Mouse (Mus musculus) layer of hippocampus, adult 2 months (tissue): ENCODE measurements around the gene Mtmr1. TPM values are rescaled to one million over a fixed set of nuclear protein-coding genes. Genes with fewer than 3 reads are reported as not detected.
"Not testable (repeated sequence)": the region's sequence is repeated elsewhere in the genome, so short reads cannot be mapped to it uniquely, and the experiment has no call there.

Experiments
- DNase-seq, 2 experiments: peaks; one replicate each; pipeline ENCODE4 v3.0.0; 2022; ENCODE audit warnings: low spot score in 2 of 2
- H3K27ac ChIP-seq: fragments of 200-600 bp; 2 replicates; pipeline ENCODE4 v1.8.1; 2022
- H3K4me3 ChIP-seq: fragments of 200-600 bp; 2 replicates; pipeline ENCODE4 v1.8.1; 2022; ENCODE audit warnings: mild to moderate bottlenecking
- CTCF ChIP-seq: fragments of 200-600 bp; conservative IDR thresholded peaks from 2 replicates; pipeline ENCODE4 v1.8.1; 2022; ENCODE audit warnings: antibody characterized with exemption, mild to moderate bottlenecking, moderate library complexity
- long read RNA-seq, 2 experiments: library from polyadenylated mRNA; stranded (forward); transcript quantifications; one replicate each; pipeline ENCODE4 v2.0.0; 2021; ENCODE audit warnings: borderline mapping rate in 2 of 2
- total RNA-seq, 2 experiments: library from RNA; stranded (reverse); gene quantifications; 2 replicates each; pipeline ENCODE4 v1.2.3; 2021

Gene Mtmr1
- total RNA-seq: 10 to 100 TPM; 52.0 to 54.1 TPM
- long read RNA-seq, experiment 1, partial matches to known transcripts: 3 of 37 reads
- long read RNA-seq, experiment 1, other reads (novel, unspliced or antisense): 34 of 37 reads
- long read RNA-seq, experiment 2, partial matches to known transcripts: 2 of 52 reads
- long read RNA-seq, experiment 2, other reads (novel, unspliced or antisense): 50 of 52 reads

DNA sequence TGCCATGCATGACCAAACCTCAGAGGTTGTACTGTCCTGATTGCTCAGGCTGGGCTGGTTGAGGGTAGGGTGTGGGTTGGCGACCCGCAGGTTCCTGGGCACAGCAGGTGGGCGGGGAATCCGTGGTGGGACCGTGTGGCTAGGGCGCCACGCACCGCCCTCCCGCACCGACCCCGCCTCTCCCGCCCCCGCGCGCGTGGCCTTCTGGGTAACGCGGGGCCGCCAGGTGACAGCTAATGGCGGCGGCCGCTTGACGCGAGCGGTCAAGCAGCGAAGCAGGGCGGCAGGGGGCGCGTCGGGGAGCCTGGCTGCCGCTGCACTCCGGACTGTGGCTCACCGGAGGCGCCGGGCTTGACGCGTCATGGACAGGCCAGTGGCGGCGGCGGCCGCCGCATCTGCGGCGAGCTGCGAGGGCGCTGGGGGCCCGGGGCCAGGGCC, at the start of gene Mtmr1:
Mtmr1 (plus strand) TSS at position 207 of the 438 bp plus-strand sequence.
- peak; percentile 56 for TF ChIP-seq CTCF
- H3K27ac ChIP-seq: peak within 1 kb of the TSS; percentile 96
- H3K4me3 ChIP-seq: peak within 1 kb of the TSS; percentile 67
- DNase-seq: peak; percentile 63 to 78

DNA sequence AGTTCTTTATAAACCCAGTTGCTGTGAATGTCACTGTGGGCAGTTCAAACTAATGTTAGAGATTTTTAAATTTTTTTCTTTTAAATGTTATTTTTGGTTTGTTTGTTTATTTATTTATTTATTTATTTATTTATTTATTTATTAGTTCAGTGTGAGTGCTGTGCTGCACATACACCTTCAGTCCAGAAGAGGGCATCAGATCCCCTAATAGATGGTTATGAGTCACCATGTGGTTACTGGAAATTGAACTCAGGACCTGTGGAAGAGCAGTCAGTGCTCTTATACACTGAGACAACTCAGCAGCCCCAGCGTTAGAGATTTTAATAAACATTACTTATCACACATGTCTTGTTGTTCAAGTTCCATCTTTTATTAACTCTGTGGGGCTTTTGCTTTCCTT, 12.5 kb upstream of the Mtmr1 start:
- H3K27ac ChIP-seq: no peak overlapping the region
- DNase-seq: no peak
- TF ChIP-seq CTCF: peak; percentile 71
- no peak overlapping the region for H3K4me3 ChIP-seq

DNA sequence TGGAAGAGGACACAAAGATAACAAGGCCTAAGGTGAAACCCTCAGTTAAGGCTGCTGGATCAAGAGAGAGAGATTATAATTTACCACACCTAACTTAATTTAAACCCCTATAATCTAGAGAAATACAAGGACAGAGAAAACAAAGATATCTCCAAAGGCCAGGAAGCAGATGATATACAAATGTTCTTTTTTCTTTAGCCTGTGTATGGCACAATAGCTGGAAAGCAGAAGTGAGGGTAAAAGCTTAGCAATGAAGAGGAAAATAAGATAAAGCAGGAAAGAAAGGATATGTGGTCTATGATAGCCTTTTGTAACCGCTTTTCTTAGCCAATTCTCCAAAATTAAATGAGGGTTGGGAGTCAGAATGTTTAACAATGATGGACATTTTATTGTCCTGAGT, 9.2 kb upstream of the Mtmr1 start:
- no peak for DNase-seq
- no peak overlapping the region for H3K27ac ChIP-seq
- H3K4me3 ChIP-seq: no peak overlapping the region
- no peak for TF ChIP-seq CTCF

DNA sequence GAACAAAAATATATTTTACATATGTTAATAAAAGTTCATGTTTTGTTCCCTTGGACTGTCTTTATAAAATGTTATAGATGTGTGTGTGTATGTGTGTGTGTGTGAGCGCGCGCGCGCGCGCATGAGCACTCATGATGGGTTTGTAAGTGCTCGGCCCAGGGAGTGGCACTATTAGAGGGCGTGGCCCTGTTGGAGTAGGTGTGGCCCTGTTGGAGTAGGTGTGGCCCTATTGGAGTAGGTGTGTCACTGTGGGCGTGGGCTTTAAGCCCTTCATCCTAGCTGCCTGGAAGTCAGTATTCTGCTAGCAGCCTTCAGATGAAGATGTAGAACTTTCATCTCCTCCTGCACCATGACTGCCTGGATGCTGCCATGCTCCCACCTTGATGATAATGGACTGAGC, 2.8 kb upstream of the Mtmr1 start:
- not testable (repeated sequence) for DNase-seq, H3K27ac ChIP-seq, H3K4me3 ChIP-seq

DNA sequence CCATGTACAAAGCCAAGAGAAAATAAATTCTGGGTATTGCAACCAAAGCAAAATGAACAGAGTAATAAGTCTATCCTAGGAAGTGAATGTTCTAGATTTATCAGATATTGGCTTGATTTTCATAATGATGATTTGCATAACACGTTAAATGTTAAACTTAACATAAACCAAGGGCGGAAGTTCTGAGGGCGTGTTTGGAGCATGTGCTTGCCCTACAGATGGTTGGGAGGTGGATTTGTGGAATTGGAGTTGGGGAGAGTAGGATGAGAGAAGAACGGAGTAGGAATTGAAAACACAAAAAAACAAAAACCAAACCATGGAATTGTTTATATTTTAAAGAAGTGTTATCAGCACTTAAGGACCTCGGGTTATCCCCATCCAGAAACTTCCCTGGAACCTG, 498 bp upstream of the Mtmr1 start:
- H3K4me3 ChIP-seq: peak overlapping the region; percentile 67
- H3K27ac ChIP-seq: peak overlapping the region; percentile 96
- DNase-seq: peak; percentile 36 to 66
- TF ChIP-seq CTCF: no peak

DNA sequence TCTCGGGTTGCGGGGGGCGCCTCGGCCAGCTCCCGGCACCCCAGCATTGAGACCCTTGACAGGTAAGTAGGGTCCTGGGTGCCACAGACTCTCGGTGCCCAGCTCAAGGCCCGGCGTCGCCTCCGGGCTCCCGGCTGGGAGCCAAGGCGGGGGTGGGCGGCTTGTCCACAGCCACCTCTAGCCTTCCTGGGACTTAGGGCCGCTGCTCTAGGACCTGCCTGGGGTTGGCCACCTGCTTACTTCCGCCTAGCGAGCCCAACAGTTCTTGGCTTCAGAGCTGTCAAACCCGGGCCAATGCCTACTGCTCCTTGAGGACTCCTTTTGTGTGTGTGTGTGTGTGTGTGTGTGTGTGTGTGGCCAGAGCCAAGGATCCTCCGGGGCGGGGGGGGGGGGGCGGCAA, 451 bp downstream of the Mtmr1 start:
- DNase-seq: no peak
- Histone ChIP-seq H3K4me3 (peak overlapping the region; percentile 67), H3K27ac (peak overlapping the region; percentile 96)
- no peak for TF ChIP-seq CTCF

DNA sequence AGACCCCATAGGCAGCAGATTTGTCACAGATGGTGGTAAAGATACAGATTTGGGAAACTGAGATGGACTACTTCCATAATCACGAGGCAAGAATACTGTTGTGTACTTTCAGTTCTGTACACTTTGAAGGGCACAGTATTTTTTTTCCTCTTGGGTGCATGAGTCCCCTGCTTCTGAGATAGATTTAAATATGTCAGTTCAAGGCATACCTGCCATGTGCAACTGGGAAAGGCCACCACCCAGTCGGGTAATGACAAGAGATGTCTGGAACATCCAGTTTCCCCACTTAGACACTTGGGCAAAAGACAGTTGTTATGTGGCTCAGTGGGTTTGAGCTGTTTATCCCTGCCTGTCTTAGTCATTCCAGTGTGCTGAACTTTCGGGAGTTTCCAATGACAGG, 950 bp downstream of the Mtmr1 start:
- peak overlapping the region; percentile 48; the same call in 1 of the 2 replicates for H3K27ac ChIP-seq
- DNase-seq: no peak
- H3K4me3 ChIP-seq: peak overlapping the region; percentile 67
- no peak for TF ChIP-seq CTCF

DNA sequence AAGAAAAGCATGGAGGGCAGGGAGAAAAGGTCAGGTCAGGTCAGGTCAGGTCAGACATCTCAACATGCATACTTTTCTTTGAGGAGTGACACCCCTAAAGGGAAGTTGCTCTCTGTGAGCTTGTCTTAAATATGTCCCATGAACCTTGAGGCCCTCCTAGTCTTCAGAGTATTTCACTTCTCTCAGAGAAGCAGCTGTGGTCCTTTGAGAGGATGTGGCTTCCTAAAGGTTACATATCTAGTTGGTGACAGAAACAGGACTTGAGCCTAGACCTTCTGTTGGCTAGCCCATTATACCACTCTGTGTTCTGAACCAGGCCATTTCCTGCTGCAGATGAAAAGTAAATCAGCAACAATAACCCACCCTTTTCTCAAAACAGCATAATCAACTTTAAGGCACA, 2.4 kb downstream of the Mtmr1 start:
- no peak overlapping the region for H3K4me3 ChIP-seq
- TF ChIP-seq CTCF: no peak
- no peak for DNase-seq
- no peak overlapping the region for H3K27ac ChIP-seq

DNA sequence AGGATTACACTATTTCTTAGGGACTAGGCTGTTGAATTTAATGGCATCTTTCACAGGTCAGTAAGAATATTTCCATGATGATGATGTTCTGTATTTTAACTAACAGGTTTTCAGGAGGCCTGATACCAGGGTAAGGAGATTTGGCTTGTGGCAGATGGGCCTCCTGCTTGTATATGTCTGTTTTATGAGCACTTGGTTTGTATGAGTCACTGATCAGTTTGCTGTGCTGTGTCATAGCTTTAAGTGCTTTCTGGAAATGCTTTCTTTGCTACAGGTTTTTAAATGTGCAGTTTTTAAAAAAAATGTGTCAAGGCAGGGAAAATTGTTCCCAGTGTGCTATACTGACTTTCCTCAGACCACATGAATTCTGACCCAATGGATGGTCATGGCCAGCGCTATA, 12.2 kb downstream of the Mtmr1 start:
- Histone ChIP-seq H3K27ac (no peak overlapping the region; the same call in 1 of the 2 replicates), H3K4me3 (no peak overlapping the region)
- DNase-seq: peak in 1 of 2 experiments; percentile 28
- no peak for TF ChIP-seq CTCF

DNA sequence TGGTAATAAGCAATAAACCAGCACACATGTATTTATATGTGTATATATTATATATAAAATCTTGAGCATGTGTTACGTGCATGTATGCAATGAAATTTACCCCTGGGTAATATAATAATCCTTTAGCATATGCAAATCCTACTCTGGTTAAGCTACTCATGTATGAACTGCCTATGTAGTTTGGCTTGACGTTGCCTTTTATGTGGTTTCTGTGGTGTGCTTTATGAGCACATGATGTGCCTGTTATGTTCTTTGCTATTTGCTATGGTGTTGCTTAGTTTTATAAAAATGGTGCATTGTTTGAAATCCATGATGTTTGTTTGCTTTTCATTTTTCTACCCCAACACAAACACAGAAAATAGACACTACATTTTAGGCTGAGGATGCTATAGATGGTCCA, 13.9 kb downstream of the Mtmr1 start:
- TF ChIP-seq CTCF: no peak
- no peak overlapping the region for H3K27ac ChIP-seq
- no peak overlapping the region for H3K4me3 ChIP-seq
- DNase-seq: no peak

DNA sequence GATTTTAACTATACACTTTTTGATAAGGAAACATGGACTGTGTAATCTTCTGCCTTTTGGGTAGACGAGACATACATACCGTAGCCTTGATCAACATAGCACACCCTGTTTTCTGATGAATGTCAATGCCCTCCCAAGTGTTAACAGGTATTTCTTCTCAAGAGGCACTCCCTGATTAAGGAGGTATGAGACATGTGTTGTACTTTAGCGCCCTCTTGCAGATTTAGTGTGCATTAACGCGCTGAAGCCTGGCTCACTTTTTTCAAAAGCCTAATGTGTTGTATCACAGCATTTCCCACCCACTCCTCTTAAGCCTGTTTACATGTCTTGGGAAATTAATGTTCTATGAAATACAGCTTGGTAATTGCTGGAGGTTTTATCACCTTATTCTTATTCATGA, 17.0 kb downstream of the Mtmr1 start:
- Histone ChIP-seq H3K27ac (no peak overlapping the region), H3K4me3 (no peak overlapping the region)
- TF ChIP-seq CTCF: peak; percentile 78
- peak; percentile 28 to 29 for DNase-seq

DNA sequence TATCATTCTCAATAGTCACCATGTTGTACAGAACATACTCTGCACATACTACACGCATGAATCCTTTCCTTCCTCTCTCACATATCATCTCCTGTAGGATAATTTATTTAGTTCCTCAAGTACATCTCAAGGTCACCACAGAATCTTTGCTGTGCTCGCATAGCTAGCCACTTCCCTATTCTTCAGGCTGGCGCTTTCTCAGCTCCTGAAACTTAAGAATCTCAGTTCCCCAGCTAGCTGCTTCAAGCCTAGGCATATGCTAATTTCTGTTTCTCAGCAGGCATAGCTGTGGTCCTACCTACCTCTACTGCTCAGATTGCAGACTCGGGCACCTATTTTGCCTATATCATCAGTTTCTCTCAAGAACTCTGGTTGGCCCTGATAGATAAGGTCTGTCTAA, 31.8 kb downstream of the Mtmr1 start:
- TF ChIP-seq CTCF: no peak
- DNase-seq: no peak
- H3K4me3 ChIP-seq: no peak overlapping the region
- no peak overlapping the region for H3K27ac ChIP-seq

DNA sequence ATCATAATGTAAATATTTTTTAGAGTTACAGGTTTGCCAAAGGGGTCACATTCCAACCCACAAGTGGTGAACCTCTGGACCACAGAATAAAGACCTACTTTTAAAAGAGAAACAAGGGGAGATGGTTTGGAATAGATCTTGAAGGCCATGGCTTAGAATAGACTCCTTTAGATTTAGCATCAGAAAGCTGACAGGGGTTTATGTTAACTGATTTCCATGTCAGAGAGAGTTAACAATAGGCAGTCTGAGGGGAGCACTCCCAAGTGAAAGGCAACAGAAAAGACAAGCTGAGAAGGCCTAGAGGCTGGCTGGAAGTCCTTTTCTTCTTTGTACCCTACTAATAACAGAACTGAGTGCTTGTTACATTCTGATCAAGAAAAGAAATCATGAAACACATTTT, 41.7 kb downstream of the Mtmr1 start:
- TF ChIP-seq CTCF: no peak

DNA sequence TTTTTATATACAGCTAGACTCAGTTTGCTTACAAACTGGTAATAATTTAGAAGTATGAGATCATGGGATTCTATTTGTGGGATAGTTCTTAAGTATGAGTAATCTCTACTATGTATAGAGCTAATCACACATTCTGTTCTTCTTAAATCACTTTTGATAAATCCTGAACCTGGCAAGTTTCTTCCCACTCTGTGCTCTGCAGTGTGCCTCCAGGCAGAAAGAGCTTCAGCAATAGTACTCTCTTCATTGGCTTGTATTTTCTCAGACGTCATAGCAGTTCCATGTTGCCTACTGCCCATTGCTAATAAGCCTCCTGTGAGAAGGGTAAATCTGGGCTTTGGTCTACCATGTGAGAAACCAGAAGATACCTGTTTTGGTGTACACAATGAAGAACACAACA, 43.8 kb downstream of the Mtmr1 start:
- no peak for DNase-seq
- TF ChIP-seq CTCF: no peak
- no peak overlapping the region for H3K4me3 ChIP-seq
- no peak overlapping the region for H3K27ac ChIP-seq

More for the DNA sequence above, 41.7 kb downstream of the Mtmr1 start:
- H3K27ac ChIP-seq: no peak overlapping the region
- no peak for DNase-seq
- no peak overlapping the region for H3K4me3 ChIP-seq
